Mouse (Mus musculus) WW6 (cell line): ENCODE data around the gene Nfrkb.
A peak's percentile ranks its signal among the peaks of the same experiment; 100 is the strongest.

ENCODE experiments used
- DNase-seq: peaks from one replicate; pipeline ENCODE4 v3.0.0-alpha.2; 2013; ENCODE audit warnings: low read depth, low spot score

The Nfrkb gene

DNA sequence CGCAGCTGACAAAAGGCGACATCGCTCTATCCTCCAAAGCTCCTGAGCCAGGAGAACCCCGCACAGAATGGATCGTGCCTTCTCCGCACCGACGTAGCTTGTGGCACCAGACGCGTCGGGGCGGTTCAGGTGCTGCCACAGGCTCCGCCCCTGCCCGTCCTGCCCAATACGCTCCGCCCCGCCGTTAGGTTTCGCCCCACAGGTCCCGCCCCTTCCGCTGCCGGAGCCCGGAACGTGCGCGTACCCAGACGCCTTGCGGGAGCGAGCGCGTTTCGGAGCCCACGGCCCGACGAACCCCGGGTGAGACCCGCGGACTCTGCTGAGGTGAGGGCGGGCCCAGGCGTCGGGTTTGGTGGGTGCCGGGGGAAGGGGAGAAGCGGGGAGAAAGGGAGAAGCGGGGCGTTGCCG, at the start of gene Nfrkb:
Nfrkb (plus strand) TSS at position 246 of the 408 bp plus-strand sequence.
- DNase-seq = peak; percentile 84

DNA sequence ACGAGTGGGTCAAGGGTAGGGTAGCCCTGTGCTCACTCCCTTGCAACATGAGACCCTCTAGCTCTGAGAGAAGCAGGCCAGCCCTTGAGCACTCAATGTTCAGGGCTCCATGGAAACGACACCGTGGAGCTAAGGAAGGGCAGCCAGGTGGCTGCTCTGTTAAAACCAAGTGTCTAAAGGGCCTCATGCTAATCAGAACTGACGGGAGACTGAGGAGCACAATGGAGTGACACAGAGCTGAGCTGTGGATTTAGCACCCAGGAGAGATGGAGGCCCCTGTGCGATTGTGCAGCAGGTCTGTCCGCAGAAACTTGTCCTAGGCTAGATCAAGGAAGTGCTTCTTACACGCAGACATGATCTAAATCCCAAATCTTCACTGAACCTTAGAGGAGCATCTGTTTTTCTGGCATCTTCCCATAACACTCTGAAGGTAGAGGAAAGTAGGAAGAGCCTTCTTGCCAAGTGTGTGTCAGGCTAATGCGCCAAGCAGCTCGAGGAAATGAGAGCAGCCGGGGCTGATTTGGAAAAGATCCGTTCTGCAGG, 41.6 kb upstream of the Nfrkb start:
- no peak for DNase-seq

DNA sequence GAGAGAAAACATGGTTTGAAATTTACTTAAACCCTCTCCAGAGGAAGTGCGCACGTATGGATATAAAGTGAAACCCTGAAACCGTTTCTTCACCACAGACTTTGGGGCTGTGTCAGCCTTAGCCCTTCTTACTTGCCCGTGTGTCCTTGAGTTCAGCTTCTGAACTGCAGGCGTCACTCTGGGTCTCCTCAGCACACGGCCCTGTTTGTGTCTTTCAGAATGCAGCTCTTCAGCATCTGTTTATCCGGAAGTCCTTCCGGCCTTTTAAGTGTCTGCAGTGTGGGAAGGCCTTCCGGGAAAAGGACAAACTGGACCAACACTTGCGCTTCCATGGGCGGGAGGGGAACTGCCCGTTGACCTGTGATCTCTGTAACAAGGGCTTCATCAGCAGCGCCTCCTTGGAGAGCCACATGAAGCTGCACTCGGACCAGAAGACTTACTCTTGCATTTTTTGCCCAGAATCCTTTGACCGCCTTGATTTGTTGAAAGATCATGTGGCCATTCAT, 39.4 kb upstream of the Nfrkb start:
- no peak for DNase-seq

DNA sequence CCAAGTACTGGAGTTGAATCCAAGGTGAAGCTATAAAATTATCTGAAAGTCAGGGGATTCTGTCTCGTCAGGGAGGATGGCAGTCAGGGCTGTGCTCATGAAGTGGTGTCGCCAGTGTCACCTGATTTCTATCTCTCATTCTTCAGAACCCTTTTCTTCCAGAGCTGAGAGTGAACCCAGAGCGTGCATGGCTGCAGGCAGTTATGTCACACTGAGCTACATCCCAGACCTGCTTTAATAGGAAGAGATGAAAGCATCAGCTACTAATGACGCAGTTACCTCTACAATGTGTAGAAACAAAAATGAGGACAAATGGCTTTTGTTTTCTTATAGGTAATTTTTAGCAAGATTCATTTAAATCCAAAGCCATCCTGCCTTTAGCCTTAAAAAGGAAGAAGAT, 37.5 kb upstream of the Nfrkb start:
- no peak for DNase-seq

DNA sequence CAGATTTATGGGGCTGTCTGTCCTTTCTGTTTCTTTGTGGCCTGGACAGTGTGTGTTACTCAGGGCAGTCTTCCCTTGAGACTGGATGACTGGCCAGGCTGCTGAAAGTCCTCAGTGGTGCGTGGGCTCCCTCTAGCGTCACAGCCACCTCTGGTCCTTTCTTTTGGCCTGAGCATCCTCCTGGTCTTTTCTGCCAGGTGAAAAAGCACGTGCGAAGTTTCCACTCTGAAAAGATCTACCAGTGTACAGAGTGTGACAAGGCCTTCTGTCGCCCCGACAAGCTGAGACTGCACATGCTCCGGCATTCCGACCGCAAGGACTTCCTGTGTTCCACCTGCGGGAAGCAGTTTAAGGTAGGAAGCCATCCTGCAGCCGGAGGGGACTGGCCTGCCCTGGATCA, 37.1 kb upstream of the Nfrkb start:
- no peak for DNase-seq

DNA sequence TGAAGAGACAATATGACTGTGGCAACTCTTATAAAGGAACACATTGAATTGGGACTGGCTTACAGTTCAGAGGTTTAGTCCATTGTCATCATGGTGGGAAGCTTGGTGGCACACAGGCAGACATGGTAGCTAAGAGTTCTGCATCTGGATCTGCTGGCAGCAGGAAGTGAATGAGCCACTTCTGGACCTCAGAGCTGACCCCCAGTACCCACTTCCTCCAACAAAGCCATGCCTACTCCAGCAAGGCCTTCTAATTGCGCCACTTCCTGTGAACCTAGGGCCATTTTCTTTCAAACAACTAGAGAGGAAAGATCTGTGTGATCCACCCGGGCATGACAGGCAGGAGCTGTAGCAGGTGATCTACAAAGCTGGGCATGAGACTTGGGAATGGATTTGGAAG, 33.3 kb upstream of the Nfrkb start:
- no peak for DNase-seq

DNA sequence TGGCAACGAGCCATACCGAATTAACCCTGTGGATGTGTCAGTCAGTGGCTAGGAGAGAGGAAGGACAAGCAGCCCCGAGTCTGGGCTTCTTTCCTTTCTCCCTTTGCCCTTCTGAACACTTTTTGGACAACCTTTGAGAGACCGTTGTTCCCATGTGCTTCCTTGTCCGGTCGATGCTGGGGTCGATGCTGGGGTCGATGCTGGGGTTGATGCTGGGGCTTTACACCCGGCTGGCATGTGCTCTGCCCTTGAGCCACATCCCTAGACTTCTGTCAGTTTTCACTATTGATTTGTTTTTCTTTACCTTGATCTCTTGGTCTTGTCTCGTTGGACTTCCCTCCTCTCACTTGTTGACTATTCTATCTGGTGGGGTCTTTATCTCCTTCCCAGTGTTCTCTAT, 32.5 kb upstream of the Nfrkb start:
- DNase-seq = no peak

DNA sequence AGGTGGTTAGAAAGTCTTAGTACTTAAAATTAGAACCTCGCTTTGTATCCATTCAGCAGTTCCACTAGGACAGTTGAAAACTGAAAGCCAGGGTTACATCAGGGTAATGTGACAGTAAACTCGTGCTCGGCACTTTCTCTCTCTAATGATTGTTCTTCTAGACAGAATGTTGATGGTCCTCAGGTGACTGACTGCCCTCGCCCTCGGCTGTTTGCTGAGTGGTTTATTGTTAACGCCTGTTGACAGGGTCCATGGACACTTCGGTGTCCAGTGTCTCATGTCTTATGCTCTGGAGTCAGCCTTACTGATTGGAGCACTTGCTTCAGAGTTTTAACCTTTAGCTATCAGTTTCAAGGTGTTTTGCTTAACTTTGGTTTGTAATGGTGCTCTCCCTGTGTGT, 31.9 kb upstream of the Nfrkb start:
- no peak for DNase-seq

DNA sequence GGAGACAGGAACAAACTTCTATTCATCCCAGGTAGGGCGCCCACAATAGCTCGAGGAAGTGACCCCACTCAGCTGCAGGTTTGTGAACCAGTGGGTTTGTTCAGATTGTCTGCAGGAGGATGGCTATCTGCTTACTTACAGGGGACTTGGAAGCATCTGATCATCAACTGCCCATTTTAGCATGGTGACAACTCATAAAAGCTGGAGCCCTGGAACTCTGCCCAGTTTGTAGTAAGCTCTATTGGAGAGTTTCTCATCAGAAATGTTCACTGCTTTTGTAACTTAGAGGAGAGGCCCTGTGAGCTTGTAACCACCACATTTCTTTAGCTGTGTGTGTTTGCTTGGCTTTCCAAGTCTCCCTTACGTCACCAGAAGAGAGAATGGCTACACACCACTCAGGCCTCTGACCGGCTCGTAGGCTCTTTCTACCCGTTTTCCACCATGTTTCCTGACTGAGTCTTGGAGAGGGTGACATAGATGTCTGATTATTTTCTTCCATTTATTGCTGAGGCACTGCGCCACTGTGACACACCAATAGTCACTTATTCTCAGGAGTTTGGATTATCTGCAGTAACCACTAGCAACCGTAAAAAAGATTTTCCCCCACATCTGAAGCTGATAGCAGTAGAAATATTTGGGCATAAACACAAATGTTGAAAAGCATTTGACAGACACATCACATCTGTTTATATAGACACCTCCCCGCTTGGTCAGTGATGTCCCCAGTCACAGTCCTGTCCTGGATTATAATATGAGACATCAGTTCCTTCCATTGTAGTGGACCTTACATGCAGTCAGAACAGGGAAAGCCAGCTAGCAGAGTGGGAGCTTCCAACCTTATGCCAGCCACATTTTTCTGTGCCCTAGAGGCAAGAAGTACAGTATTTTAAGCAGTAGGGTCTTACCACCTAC, 22.0 kb upstream of the Nfrkb start:
- DNase-seq = no peak

DNA sequence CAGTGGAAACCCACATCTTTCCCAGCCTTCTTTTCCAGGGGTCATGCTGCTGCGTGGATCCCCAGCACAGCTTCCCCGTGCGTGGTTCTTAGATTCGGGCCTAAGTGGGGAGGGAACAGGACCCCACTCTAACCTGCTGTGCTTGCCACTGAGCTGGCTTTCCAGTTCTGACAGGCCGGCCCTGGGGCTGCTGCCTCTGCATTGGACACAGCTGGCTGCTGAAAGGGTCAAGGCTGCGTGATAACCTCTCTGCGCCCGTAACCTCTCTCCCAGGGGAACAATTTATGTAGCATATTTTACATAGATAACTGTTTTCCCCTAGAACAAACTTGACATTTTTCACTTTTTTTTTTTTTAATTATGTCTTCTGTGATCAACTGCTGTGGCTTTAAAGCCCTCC, 20.9 kb upstream of the Nfrkb start:
- DNase-seq = no peak

DNA sequence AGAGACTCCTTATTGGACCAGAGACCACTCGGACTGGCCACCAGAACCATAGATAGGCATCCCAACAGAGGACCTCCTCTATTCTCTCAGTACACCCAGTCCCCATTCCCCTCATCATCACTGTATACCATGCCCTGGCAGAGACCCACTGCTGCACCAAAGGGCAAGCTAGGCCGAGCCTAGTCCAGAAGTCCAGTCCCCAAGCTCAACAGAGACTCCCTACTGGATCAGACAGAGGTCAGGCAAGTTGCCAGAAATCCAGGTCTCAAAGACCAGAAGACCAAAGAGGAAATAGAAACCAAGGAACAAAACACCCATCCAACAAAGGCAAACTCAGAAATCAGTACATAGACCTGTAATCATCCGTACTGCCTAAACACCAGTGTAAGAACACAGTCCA, 14.3 kb upstream of the Nfrkb start:
- no peak for DNase-seq

DNA sequence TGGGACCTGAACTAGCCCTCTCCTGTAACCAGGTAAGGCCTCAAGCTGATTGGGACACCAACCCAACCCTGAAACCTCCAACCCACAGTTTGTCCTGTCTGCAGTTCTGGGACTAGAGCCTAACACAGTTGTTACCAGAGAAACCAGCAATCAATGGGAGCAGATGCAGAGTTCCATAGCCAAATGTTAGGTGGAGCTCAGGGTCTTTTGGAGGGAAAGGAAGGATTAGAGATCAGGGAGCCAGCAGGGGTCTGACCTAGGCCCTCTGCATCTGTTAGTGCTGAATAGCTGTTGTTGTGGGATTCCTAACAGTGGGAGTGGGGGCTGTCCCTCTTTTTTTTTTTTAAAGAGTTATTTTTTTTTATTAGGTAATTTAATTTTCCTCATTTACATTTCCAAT, 9.3 kb upstream of the Nfrkb start:
- DNase-seq = no peak

DNA sequence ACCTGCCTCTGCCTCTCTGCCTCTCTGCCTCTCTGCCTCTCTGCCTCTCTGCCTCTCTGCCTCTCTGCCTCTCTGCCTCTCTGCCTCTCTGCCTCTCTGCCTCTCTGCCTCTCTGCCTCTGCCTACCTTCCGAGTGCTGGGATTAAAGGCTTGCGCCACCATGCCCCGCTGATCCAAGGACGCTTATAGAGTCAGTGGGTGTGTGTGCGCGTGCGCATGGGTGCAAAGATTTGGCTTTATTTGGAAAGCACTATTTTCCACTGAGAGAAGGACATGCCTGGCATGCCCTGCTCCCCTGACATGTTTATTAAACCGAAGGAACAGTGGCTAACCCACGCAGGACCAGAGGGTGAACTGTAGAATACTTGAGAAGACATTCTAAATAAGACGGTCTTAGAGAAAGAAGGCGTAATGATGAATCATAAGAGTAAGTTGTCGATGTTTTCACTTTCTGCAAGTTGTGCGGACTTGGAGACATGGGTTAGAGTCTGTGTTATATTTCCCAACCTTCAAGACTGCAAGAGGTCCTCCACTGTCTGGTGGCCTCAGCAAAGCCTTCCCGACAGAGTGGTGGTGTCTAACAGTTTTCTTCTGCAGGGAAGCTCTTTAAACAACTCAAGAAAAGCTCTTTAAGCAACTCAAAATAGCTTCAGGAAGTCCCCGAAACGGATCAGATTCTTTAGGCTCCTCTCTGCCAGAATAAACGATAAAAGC, 1.0 kb upstream of the Nfrkb start:
- DNase-seq = no peak

DNA sequence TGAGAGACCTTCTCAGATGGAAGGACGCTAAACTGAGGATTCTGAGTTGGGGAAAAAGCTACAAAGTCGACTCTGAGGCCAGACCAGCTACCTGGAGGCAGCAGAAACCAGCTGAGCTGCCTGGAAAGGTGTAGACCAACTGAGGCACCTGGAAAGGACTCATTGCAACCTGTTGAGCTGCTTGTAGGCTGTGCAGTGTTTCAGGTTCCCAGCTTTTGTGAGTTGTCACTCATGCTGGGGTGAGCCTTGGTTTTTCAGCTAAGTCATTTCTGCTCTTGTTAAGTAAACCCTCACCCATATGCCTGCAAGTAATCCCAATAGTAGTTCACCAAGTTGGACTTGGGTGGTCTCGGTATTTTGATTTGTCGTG, 507 bp upstream of the Nfrkb start:
- no peak for DNase-seq

DNA sequence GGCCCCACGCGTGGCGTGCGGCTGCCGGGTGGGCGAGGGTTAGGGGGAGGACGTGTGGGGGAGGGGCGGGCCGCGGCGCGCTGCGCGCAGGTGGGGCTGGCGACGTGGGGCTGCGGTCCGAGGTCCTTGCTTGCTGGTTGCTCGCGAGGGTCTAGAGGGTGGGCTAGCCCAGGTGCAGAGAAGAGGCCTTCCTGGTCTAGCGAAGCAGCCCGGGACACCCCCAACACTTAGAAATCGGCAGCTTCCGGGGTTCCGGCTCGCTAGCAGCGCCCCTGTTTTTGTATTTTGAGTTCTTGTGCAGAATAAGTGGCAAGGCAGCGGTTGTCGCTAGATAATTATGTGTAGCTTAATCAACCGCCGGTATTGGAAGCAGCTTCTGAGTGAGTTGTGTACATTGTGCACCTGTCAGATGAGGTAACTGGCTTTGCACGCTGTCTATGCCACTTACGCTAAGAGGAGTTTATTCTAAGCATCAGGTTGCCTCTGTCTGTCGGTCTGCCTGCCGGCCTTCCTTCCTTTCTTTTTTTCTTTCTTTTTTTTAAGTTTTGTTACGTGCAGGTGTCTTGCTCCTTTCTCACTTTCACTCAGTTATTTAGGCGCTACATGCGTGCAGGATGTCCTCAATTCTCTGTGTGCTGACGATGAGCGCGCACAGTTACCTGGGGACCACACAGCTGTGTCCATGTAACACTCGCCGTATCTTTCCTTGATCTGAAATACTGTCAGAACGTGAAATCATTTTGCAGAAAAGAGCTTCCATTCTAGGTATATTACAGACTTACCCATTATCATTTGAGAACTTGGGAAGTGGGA, 582 bp downstream of the Nfrkb start:
- DNase-seq = no peak

DNA sequence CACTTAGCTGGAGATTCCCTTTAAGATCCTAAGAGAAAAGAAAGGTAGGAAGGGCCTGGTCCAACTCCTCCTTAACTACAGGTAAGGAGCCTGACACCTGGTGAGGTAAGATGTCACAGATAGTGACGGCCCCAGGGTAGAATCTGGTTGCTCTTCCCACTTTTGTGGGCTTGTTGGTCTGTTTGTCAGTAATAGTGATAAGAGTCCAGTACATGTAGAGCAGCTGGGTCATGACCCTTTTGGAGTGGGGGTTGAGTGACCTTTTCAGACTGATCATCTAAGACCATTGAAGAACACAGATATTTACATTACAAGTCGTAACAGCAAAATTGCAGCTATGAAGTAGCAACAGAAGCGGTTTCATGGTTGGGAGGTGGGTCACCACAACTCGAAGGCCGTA, 1.2 kb downstream of the Nfrkb start:
- no peak for DNase-seq

DNA sequence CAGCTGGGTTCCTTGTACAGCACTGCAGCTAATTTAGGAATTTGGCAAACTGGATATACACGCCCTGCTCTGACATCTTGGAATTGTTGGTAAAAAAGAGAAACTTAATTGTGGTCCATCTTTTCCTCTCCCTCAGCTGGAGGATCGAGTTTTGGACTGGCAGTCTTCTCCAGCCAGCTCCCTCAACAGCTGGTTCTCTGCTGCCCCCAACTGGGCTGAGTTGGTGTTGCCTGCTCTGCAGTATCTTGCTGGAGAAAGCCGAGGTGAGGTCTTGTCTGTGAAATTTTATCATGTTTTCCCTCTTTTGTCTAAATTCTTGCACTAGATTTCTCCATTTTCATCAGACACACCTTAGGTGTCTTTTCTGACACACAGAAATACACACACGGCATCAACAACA, 14.4 kb downstream of the Nfrkb start:
- no peak for DNase-seq

DNA sequence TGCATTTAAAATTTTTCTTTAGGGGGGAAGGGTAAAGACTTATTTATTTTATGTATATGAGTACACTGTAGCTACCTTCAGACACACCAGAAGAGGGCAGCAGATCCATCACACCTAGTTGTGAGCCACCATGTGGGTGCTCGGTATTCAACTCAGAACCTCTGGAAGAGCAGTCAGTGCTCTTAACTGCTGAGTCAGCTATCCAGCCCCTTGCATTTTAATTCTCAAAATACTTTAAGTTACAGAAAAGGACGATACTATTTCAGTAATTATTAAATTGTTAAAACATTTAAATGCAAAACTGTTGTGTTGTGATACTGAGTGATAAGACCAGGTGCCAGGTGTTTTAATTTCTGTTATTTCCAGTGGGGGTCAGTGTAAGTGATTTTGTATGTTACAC, 18.3 kb downstream of the Nfrkb start:
- no peak for DNase-seq

DNA sequence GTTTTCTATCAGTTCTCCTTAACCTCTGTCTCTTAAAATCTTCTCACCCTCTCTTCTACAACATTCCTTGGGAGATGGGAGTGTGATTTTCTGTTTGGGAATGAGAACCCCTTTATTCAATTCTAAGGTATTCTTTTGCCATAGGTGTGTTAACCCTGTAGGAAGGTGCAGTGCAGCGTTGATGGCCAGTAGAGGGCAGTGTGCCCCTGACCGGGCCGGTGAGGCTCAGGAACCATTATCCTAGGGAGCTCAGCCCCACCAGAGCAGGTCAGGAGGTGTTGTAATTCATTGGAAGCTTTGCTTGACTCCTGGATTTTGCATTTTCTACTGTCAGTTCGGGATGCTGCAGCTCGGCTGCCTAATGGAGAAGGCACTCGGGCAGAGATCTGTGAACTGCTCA, 19.2 kb downstream of the Nfrkb start:
- no peak for DNase-seq

DNA sequence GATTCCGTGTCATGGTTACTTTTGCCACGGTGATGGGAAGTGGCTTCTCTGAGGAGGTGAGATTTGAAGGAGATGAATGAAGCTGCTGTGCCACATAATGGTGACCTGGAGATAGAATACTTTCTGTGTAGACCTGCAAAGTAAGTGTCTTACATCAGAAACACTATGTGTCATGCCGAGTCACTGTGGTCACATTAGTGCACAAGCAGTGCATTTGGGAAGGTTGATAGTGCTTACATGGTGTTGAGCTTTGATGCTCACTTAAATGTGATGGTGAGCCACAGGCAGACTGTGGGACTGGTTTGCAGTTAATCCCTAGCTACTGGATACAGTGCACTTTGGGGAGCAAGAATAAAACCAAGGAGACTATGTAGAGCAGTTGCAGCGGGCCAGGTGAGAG, 26.2 kb downstream of the Nfrkb start:
- DNase-seq = no peak

DNA sequence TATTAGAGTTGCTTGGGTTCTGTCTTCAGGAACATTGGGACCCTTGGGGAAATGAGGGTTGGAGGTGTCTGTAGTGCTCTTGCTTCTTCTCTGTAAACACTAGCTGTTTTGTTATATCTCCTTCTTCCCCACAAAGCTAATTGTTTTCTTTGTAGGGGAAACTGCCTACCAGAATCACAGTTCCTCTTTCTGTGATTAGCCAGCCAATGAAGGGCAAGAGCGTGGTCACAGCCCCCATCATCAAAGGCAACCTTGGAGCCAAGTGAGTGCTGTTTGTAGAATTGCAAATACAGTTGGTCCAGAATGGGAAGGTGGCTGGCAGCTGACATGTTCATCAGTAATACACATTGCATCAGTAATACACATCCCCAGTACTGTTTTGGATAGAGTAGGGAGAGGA, 32.8 kb downstream of the Nfrkb start:
- no peak for DNase-seq

DNA sequence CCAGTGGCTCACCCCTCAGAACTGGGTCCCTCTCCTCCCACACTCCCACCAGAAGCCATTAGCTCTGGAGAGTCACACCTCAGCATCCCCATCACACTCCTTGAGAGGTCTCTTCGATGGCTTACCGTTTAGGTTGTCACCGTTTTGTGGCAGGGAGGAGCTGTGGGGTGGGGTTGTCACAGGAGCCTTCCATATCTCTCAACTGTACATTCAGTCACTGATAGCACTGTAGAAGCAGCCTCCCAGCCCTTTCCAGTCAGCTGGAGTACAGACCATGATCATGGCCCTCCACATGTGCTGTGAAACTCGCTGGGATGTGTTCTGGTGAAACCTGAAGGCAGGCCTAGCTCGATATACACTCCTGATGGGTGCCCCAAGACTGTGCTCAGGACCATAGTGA, 36.2 kb downstream of the Nfrkb start:
- no peak for DNase-seq
